Mouse (Mus musculus) frontal cortex, postnatal 10 days (tissue): Measurements from ENCODE around the gene Itpkc.

Experiments
- DNase-seq, 2 experiments: peaks; one replicate each; pipeline ENCODE4 v3.0.0; 2022; ENCODE audit warnings: low spot score in 2 of 2, mixed read lengths in 1 of 2

Itpkc gene

DNA sequence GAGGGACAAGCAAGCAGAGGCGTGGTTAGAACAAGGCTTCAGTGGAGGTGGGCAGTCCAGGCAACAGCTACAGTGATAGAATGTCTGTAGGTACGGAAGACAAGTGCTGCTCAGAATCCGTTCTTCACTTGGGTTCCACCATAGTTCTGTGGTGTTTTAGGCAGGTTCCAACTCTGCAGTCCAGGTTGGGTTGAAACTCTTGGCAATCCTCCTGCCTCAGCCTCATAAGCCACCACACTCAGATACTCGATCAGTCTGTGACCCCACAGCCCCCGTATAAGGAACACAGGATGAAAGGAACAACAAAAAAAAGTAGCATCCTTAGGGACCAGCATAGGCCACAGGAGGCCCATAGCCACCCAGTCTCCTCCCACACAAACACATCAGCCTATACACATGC lies 36.0 kb downstream of the Itpkc start:
- no peak for DNase-seq

DNA sequence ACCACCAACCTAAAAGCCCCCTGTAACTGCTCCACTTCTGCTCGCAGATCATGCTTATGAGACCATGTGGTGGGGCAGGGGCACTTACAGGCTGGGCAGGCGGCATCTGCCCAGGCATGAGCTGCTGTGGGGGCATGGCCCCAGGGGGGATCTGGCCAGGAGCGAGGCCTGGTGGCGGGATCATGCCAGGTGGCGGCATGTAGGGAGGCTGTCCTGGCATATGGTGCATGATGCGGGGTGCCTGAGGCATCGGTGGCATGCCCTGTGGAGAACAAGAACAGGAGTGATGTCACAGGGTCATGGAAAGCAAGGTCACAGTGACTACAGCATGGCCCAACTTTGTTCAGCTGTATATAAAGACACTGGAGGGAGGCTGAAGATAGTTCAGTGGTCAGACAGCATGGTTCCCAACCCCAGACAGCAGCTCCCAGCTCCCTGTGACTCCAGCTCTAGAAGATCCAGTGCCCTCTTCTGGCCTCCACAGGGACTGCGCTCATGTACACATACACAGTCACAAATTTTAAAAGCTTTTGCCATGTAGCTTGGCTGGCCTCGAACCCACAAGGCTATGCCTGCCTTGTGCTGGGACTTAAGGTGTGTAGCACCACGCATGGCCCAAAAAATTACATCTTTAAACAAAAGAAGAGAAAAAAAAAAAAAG lies 39.1 kb downstream of the Itpkc start:
- no peak for DNase-seq

DNA sequence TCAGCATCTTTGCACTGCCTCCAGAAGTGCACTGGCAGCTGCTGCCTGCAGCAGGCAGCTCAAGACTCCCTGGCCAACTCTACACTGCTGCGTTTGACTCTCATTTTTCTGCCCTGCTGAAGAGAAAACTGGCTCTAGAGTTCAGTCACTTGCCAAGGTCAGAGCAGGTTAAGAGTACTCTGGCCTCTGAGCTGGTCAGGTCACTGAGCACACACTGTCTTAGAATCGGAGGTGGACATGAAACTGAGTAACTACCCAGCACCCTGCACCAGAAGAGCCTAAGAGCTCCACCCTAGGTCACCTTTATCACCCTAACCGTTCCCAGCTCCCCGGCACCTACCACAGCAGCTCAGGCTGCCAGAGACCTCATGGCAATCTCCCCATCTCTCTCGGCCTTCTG lies 42.5 kb downstream of the Itpkc start:
- no peak for DNase-seq

DNA sequence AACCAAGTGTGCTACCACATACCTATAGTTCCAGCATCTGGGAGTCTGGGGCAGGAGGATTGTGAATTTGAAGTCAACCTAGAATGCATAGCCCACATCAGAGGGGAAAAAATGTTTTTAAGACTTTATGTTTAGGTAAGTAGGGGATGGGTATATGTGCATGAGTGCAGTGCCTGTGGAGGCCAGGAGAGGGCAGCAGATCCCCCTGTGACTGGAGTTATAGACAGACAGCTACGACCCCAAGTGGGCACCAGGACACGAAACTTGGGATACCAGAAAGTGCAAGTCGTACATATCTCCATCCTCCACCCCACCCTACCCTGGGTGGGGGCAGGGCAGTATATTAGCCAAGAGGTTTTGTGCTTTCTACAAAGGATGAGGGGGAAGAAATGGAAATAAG lies 43.5 kb downstream of the Itpkc start:
- DNase-seq, result no peak

DNA sequence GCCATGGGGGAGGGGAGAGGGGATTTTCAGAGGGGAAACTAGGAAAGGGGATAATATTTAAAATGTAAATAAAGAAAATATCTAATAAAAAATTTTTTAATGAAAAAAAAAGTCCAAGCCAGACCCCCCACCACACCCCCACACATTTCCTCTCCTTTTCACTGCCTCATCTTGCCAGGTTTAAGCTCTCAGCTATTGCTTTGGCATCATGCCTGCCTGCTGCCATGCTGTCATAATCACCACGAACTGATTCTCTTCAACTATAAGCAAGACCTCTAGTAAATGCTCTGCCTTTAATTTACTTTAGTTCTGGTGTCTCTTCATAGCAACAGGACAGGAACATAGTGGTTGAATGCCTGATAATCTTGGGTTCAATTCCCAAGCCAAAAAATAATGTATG lies 46.0 kb downstream of the Itpkc start:
- DNase-seq, result no peak

DNA sequence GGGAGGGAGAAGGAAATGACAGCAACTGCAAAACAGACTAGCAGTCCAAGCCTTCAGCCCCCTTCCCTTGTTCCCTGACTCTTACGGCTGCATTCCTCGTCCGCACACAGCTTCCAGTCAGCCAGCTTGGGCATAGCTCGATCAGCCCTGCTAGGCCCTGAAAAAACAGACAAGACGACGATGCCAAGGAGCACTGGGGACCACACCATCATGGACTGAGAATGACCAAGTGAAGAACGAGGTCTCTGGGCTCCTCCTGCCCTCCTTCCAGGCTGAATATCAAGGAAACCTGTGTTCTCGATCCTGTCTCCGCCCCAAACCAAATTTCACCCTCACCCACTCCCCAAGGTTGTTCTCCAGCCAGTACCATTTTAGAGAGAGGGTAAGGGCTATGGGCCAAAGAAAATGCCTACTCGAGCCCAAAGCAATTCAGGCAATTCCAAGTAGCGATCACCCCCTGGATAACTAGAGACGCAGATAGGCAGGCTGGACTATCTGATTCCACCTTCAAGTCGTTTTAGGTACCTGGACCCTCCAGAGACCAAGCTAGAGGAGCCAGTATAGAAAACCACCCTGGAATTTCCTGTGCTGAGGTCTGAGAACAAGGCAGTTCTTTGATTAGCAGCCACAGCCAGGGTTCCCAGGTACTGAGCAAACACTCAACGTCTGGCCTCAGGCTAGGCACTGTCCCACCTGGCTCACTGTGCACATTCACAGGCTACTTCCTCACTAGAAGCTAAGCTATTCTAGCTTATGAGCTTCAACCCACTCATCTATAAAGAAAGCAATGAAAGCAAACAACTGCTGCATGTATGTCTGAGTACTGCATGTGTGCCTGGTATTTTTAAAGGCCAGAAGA lies 47.4 kb downstream of the Itpkc start, which contains the start of the genes Gm21983 and Mia:
Gene Gm21983, minus strand, starts transcription at position 250 of the 859 bp plus-strand sequence.
Gene Mia, minus strand, starts transcription at position 321 of the 859 bp plus-strand sequence.
- no peak for DNase-seq

DNA sequence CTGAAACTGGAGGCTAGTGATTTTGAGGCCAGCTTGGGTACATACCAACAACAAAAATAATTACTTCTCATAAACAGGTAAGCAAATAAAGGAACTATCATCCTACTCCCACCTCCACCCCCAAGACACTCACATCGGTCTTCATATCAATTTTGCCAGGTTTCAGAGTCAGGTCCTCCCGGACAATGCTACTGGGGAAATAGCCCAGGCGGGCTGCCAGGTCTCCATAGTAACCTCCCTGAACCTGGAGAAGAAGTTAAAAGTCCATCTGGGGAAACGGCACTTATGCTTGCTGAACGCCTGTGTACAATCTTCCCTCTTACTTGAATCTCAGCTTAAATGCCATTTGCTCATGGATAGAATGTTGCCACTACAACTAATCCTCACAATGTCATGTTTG lies 48.4 kb downstream of the Itpkc start:
- DNase-seq, result no peak

DNA sequence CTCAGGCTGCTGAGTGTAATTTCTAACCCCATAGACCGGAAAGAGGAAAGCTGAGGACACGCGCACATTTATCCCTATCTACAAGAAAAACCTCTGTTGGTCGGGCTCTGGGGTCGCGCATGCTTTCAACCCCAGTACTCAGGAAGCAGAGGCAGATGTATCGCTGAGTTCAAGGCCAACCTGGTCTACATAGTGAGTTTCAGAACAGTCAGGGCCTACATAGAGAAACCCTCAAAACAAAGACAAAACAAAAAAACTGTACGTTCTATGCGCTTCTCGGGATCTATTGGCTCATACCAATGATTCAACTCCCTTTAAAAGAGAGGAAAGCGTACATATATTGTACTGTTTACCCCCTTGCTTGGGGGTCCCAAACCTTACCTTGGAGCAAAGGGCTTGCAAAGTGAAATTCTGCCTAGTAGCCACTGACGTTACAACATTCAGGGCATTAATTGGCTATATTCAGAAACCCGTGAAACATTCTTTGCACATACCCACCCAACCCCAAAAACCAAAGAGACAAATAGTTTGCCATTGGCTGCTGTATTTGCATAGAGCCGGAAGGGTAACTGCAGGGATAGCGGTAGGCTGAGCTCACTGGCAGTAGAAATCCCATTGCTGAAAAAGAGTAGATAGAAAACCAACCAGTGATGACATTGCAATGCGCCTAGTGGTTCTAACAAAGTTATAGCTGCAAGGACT lies 49.1 kb downstream of the Itpkc start:
- DNase-seq, result no peak

DNA sequence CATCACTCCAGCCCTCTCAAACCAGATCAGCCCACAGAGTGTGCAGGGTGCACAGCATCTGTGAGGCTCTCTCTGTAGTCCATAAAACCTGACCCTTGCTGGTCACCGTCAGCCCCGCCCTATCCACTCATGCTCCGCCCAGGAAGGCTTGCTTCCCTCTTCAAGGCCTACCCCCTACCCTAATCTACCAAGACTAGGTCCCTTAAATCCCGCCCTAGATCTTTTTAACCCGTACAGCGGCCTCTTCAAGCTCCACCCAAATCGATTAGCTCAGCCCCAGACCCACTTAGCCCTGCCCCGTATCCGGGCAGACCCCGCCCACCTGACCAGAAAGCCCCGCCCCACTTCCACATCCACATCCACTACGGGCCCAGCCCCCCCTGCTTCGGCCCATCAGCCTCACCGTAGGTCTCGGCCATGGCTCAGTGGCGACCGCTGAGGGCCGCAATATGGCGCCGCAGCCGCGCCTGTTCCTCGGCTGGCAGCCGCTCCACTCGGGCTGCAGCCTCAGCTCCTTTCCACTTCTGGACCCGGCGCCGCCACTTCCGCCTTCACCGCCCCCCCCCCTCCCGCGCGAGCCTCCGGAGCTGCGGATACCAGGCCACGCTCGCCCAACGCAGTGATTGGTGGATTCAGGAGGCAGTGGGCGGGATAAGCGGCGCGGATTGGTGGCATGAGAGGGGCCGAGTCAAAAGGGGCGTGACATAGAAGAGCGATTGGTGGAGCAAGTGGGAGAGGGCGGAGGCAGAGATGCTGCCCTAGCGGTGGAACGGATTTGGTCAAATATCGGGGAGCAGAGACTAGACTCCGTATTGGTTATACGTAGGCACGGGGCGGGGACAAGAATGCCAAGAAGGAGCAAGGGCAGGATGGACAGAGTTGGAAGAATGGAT lies 49.9 kb downstream of the Itpkc start, which contains the start of gene Rab4b:
Gene Rab4b, minus strand, starts transcription at position 573 of the 893 bp plus-strand sequence.
- DNase-seq, result peak; percentile 99

DNA sequence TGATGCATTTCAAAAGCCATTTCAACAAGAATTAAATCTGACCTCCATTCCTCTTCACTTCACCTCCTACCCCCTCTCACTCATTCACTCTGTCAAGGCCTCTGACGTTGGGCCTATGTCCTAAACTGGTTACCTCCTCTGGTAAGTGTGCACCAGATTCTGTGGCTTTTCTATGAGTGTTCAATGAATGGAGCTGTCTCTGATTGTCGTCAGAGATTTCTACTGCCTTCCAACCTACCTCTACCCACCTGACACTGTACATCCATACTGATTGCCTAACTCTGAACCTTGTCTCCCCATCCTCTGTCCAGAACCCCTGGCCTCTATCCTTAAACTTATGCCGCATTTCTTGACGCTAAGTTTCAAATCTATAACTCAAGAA lies 50.5 kb downstream of the Itpkc start:
- DNase-seq, result no peak

DNA sequence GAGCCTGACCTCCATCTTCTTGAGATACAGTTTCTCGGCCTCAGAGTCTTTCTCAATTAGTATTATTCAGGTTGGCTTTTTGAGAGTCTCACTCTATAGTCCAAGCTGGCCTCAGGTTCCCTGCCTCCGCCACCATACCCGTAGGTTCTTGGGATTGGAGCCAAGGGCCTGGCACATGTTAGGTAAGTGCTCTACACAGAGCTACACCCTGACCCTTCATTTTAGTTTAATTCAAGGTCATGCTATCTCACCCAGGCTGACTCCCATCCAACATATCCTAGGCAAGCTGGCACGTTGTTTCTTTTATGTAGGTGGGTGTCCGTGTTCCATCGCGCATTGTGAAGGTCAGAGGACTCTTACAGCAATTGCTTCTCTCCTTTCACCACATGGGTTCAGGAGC lies 53.6 kb downstream of the Itpkc start:
- DNase-seq, result no peak

DNA sequence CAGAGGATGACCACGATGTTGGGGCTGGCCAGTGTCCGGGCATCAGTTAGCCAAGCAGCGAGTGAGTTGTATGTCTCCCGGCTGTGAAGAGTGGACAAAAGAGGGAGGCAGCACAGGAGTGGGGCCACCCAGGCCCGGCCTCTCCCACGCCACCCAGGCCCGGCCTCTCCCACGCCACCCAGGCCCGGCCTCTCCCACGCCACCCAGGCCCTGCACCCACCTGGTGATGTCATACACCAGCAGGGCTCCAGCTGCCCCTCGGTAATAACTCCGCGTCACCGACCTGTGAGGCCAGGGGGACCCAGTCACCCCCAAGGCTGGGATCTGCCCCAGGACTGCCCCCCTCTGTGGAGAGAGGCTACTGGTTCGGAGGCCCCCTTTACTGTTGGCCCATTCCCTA lies 54.0 kb downstream of the Itpkc start:
- DNase-seq, result no peak

DNA sequence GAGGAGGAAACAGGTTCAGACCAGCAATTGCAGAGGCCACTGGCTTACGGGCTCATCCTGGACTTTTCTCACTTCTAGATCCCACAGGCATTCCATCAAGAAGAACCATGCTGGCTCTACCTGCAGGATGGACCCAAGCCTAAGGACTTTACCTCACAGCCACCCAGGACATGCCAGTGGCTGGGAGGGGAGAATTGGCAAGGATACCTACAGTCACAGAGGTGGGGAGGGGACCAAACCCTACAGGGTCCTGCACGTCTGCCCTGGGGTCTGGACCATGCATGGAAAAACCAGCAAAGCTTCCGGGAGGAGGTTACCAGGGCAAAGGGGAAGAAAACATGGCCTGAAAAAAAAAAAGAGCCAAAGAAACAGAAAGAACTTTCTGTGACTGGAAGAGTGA lies 57.5 kb downstream of the Itpkc start:
- DNase-seq, result no peak

DNA sequence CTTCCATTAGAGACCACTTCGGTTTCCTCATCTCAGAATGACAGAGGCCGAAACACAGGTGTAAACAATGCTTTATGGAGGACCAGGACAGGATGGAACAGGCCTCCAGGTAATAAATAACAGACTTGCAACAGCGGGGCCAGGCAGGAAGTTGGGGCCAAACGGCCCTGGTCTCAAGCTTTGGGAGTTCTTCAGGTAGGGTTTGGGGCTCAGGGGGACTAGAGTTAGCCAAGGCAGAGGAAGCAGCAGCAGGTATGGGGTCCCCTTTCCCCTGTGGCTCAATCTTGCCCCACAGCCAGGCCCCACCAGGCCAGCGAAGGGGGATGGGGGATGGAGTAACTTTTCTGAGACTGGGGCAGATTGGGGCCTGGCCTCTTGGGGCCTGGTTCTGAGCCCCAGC lies 60.1 kb downstream of the Itpkc start:
- DNase-seq, result no peak

DNA sequence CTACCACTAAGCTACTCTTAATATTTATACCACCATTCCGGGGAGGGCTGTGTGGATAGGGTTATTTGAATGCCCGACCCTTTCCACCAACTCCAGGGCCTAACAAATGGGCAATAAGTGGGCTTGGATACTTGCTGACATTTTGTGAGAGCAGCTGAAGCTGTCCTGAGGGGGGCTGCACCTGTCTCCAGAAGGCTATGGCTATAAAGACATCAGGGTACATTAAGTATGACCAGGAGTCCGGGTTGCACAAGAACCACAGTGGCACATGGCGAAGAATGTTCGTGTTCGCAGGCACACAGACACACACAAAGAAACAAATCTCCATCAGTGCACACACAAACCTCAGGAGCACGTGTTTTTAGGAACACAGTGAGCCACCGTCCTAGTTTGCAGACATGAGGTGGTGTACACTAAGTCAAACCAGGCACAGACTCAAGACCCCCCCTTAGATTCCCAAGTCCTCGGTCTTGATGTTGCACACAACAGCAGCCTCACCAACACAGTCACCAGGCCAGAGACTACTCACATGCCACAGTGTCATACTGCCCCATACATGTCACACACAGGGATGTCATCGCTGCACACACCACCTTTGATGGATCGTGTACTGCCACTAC lies 60.9 kb downstream of the Itpkc start:
- no peak for DNase-seq

DNA sequence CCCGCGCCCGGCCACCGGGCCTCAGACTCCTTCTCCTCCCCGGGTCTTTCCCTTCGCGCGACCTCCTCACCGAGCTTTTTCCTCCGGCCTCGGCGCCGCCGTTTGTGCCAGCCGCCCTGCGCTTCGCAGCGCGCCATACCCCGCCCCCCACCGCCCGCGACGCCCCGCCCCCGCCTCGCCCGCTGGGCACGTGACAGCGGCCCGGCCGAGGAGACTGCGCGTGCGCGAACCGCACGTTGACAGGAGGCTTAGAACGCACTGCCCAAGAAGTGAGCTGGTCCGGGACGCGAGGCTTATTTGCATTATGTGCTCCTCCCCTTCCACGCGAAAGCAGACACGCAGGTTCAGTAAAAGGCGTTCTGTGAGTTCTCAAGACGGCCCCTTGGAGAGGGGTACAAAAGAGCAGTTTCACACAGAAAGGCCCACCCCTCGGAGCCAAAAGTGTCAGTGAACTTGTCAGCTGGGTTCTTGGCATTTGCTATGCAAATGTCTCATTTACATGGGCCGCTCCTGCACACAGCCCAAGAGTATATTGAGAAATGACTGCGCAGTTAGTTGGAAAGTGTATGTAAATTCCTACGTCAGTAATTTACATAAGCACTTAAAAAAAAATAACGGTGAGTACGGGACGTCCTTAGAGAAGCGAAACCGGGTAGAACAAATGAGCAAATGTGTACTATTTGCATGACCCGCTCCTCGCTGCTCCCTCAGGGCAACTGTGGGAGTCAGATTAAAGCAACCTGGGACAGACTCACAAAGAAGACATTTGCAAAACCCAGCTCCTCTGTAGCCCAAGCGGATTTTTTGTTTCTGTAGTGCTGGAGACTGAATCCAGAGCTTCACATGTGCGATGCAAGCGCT lies 61.6 kb downstream of the Itpkc start, which contains the start of gene Egln2:
Gene Egln2, minus strand, starts transcription at position 189 of the 861 bp plus-strand sequence.
- peak; percentile 90 to 94 for DNase-seq

DNA sequence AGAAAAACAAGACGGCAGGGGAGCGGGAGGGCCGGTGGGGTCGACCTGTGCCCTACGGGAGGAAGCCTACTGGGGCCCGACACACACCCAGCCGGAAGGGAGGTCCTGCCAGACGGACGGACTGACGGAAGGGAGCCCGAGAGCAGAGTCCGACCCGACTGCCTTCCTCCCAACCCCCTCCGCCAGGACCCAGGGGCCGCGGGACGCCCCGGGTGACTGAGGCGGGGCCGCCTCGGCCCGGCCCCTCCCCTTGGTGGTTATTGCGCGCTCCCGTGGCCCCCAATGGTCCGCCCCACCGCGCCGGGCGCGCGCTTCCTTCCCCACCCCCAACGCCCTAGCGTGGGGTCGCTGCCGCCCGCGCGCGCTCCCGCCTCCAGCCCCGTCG lies 62.2 kb downstream of the Itpkc start:
- DNase-seq, result peak; percentile 76 to 81

DNA sequence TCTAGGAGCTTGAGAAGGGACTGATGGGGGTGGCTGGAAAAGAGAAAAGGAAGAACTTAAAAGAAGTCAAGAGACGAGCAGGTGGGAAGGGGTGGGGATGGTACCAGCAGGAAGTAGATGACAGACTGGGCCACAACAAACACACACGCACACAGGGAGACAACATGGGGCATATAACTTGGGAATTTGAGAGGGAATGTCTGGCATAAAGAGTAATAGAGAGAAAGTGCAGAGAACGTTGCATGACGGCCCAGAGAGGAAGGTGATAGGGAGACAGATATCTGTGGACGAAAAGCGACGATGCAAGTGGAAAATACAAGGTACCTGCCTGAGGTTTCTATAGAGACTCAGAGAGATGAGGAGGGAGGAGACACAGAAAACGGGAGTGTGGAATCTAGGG lies 62.8 kb downstream of the Itpkc start:
- no peak for DNase-seq

DNA sequence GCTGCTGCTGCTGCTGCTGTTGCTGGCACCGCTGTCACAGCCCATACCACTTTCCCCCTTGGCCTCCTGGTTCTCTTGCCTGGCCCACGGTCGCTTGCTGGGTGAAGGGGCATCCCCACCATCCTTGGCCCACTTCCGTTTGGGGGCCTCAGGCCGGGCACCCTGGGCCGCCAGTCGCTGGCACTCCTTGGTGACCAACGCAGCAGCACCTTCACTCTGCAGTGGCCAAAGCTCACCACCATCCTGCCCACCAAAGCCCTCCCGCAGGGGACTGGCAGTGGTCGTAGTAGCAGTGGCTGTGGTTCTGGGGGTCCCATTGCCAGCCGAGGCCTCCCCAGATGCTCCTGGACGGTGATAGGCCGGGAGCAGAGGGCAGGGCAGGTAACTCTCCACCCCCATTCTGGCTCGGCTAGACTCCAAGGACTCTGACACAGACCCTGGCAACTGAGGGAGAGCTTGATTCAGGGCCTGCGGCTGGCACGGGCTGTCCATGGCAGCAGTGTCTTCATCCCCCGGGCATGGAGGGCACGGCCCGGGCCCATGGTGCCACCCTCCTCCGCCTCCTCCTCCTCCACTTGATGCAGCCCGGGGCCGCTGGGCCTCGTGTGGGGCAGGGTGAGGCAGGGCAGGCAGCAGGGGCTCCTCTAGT lies 63.3 kb downstream of the Itpkc start:
- no peak for DNase-seq
